Mouse (Mus musculus) erythroblast, embryonic 14.5 days (primary cell): Measurements from ENCODE around the gene Foxp1.

Source experiments
- GATA1 ChIP-seq: IDR thresholded peaks from 2 replicates; pipeline ENCODE4 v1.6.1; 2012; ENCODE audit warnings: low read length, inconsistent platforms, mixed read lengths
- TAL1 ChIP-seq: IDR thresholded peaks from 3 replicates; pipeline ENCODE4 v1.6.1; 2012; ENCODE audit warnings: low read length, inconsistent platforms, mixed read lengths

DNA sequence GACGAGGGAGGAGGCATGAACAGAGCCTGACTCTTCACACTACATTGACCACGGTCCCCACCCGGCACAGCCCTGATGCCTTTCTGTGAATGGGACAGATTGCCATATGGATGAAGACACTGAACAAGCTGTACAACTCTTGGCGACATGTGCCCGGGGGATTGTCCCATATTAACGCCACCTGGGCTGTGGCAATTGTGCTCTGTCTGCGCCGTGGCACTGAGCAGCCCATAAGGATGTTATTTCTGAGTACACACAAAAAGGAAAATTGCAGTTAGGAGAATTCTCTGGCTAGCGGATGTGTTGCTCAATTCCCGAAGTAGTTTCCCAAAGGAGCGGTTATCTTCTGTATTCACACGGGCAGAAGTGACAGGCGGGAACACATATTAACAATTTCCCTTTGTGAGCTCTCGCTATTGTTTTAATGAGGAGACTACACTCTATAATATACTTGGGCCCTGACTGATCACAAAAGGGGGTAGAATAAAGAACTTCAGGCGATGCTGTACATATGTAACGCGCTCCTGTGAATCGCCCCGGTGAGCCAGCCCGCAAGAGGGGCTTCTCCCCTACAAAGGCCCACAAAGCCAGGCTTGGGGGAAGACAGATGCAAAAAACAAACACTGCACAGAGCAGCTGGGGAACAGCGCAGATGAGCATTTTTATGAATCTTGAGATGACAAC lies 528.3 kb downstream of the Foxp1 start:
- TF ChIP-seq GATA1: no peak
- no peak for TF ChIP-seq TAL1
